Mouse (Mus musculus) right cerebral cortex, postnatal 14 days (tissue): ENCODE data around the gene Olfr1506.
"Not testable (repeated sequence)": the region's sequence is repeated elsewhere in the genome, so short reads cannot be mapped to it uniquely, and the experiment has no call there.

Source experiments
- DNase-seq: peaks from one replicate; pipeline ENCODE4 v3.0.0; 2022

Olfr1506 gene

DNA sequence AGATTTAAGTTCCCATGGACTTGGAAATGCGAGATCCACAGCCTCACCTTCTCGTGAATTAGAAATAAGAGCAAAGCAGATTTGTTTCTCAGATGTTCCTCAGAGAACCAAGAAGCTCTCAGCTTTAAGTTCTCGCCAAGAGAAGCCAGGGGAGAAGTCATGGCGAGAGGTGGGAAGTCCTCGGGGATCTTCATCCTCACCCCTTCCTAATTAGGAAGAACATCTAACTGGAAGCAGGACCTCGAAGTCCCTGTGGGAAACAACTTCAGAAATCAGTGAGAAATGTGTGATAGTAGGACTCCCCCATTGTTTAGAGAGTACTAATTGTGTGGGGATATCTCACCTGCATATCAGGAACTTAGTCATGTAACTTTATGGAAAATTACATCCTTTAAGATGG, at the start of gene Olfr1506:
Gene Olfr1506, minus strand, starts transcription at position 101 of the 400 bp plus-strand sequence.
- not testable (repeated sequence) for DNase-seq

DNA sequence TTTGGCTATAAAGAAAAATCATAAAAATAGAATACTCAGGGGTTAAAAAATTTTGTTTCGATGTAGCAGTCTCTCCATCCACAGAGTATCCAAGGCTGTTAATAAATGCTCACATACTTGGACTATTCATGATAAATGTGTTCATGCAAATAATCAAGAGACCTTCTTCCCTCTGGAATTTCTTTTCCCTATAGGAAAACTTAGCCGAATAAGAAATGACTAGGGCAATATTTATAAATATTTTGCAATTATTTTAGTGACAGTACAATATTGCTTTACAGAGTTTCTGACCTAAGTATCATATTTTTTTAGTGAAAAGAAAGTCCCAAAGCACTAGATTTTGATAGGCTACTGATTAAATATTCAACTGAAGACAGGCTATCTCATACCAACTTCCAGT, 46.6 kb upstream of the Olfr1506 start, which contains the start of gene Olfr1271:
Gene Olfr1271, minus strand, starts transcription at position 101 of the 400 bp plus-strand sequence.
- DNase-seq = no peak

DNA sequence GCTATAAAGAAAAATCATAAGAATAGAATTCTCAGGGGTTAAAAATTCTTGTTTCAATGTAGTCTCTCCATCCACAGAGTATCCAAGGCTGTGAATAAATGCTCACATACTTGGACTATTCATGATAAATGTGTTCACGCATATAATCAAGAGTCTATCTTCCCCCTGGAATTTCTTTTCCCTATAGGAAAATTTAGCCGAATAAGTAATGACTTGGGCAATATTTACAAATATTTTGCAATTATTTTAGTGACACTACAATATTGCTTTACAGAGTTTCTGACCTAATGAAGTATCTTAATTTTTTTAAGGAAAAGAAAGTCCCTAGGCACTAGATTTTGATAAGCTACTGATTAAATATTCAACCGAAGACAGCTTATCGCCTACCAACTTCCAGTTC, 33.2 kb upstream of the Olfr1506 start, which contains the start of gene Olfr142:
Gene Olfr142, minus strand, starts transcription at position 101 of the 400 bp plus-strand sequence.
- DNase-seq = no peak

DNA sequence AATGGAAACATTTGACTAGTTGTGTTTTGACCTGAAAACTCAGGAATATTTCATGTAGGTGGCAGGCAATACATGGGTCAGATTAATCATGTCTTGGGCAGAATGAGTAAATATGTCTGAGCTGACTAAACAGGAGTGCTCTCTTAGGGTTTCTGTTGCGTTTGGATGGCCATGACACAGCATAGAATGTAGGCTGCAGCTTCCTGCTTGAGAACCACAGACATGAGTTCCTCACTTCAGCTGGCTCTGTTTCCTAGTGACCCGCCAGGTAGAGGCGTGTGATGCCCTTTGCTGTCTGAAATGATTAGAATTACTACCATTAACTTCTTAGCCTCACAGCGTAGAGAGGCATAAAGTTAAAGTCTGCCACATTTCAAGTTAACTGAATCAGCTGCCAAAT, 24.7 kb downstream of the Olfr1506 start:
- not testable (repeated sequence) for DNase-seq

DNA sequence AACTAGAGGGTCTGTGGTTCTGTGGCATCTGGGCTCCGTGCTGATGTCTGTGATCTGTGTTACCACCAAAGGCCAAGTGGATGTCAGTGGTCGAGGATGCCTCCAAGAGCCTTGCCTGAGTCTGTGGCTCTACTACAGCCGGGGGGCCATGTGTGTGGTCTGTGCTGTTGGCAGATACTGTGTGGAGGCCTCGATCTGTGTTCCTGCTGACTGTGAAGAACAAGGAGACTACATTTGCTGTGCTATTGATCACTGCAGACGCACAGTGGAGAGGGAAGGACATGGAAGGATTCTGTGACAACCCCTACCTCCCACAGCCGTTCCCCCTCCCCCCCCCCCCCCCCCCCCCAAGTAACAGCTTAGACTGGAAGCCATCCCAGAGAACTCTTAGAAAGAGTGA, 29.0 kb downstream of the Olfr1506 start:
- not testable (repeated sequence) for DNase-seq

DNA sequence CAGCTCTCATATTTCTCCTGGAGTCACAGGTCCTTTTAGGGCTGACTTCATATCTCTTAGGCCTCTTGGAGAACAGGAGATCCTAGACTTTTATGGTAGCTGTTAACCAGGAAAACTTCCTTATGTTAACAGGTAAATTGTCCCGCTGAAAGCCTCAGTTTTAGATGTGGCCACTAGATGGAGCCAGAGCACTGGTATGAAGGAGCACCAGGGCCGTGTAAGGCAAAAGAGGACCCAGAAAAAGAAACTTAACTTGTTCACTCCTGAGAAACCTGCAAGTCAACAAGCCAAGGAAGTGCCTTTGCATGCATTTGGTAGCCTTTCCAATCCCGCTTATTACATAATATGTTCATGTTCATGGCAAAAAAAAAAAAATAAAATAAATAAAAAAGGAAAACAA, 29.5 kb downstream of the Olfr1506 start:
- DNase-seq = not testable (repeated sequence)

DNA sequence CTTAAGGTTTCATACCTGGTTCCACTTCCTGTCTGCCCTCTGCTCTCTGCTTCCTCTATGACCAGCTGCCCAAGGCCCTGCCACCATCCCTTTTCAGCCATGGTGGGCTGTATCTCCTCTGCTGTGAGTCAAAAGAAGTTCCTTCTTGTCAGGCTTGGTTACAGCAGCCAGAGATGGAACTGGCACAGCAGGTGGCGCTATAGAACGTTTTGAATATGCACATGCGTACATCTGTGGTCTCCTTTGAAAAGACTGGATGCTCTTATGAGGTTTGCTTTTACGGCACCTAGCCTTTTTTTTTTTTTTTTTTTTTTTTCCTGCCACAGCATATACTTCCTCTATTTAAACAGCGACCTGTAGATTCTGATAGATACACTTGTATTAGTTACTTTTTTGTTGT, 37.2 kb downstream of the Olfr1506 start:
- DNase-seq = not testable (repeated sequence)

DNA sequence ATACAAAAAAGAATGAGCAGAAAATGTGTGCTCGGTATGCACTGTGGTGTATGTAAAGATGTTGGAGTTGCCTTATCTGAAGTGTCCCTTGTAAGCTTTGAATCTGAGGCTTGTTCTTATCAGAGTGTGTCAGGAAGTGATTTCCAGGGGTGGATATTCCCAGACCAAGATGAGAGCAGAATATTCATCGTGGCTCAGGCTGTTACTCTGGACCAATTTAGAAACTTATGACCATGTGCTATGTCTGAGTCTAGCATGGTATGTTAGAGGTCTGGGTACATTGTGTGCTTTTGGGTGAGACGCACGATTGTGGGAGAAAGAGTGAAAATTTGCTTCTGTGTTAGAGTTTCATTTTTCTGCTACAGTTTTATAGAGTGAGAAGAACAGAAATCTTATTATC, 38.2 kb downstream of the Olfr1506 start:
- DNase-seq = not testable (repeated sequence)
